Mouse (Mus musculus): ENCODE results near the gene Adgra3. TPM values are rescaled to one million over a fixed set of nuclear protein-coding genes. Genes with fewer than 3 reads are reported as not detected.

Gene Adgra3
- total and polyA plus RNA-seq, 3 experiments = 16.1 to 21.0 (median 16.2) TPM

GRCm38 (mm10) chr5:50015987-50016587 lies 42.7 kb downstream of the Adgra3 start:
- intact Hi-C loops (cut with DNase I) = no loop called here

GRCm38 (mm10) chr5:50015147-50015697 lies 43.6 kb downstream of the Adgra3 start:
- Histone ChIP-seq H3K27ac (no peak overlapping the region), H3K4me1 (ENCODE audit: control insufficient read depth, insufficient read depth, low read length) (no peaks in the 10 kb centered on the region), H3K27me3 (ENCODE audit: control insufficient read depth, insufficient read depth, low read length) (no peaks in the 10 kb centered on the region), H3K79me2 (replicated peaks; ENCODE audit: control insufficient read depth, insufficient read depth, low read length) (no peaks in the 10 kb centered on the region), H3K9ac (ENCODE audit: low read depth, low read length) (no peak overlapping the region), H3K36me3 (ENCODE audit: control insufficient read depth, insufficient read depth, low read length) (no peaks in the 10 kb centered on the region), H3K4me3 (no peak overlapping the region)
- no peak for DNase-seq
- 88% methylated on average over 5 of the region's 5 CpGs for WGBS
- no peak for TF ChIP-seq POLR2A (IDR thresholded peaks at IDR 0.05; ENCODE audit: insufficient read depth, low read depth, low read length)
- TF ChIP-seq EP300 (IDR thresholded peaks at IDR 0.05; ENCODE audit: insufficient read depth, low read depth, low read length) = no peak
- TF ChIP-seq CTCF (IDR thresholded peaks at IDR 0.05) = no peak
- intact Hi-C loops (cut with DNase I) = no loop called here

More at GRCm38 (mm10) chr5:50015987-50016587, 42.7 kb downstream of the Adgra3 start:
- Histone ChIP-seq H3K27me3 (ENCODE audit: control insufficient read depth, insufficient read depth, low read length) (no peaks in the 10 kb centered on the region), H3K36me3 (ENCODE audit: control insufficient read depth, insufficient read depth, low read length) (no peaks in the 10 kb centered on the region), H3K9ac (ENCODE audit: low read depth, low read length) (no peak overlapping the region), H3K27ac (no peak overlapping the region), H3K4me1 (ENCODE audit: control insufficient read depth, insufficient read depth, low read length) (no peaks in the 10 kb centered on the region), H3K4me3 (no peak overlapping the region), H3K79me2 (replicated peaks; ENCODE audit: control insufficient read depth, insufficient read depth, low read length) (no peaks in the 10 kb centered on the region)
- DNase-seq = no peak
- no peak for TF ChIP-seq EP300 (IDR thresholded peaks at IDR 0.05; ENCODE audit: insufficient read depth, low read depth, low read length)
- no peak for TF ChIP-seq POLR2A (IDR thresholded peaks at IDR 0.05; ENCODE audit: insufficient read depth, low read depth, low read length)
- no peak for TF ChIP-seq CTCF (IDR thresholded peaks at IDR 0.05)
- WGBS = 92% methylated on average over 5 of the region's 5 CpGs

GRCm38 (mm10) chr5:50014658-50015057 lies 44.1 kb downstream of the Adgra3 start:
- no peaks in the 10 kb centered on the region for H3K4me1 ChIP-seq (ENCODE audit: control insufficient read depth, insufficient read depth, low read length)
- H3K27ac ChIP-seq = no peak overlapping the region
- intact Hi-C loops (cut with DNase I) = no loop called here
- H3K27me3 ChIP-seq (ENCODE audit: control insufficient read depth, insufficient read depth, low read length) = no peaks in the 10 kb centered on the region
- no peaks in the 10 kb centered on the region for H3K36me3 ChIP-seq (ENCODE audit: control insufficient read depth, insufficient read depth, low read length)
- H3K4me3 ChIP-seq = no peak overlapping the region
- H3K9ac ChIP-seq (ENCODE audit: low read depth, low read length) = no peak overlapping the region
- TF ChIP-seq CTCF (IDR thresholded peaks at IDR 0.05) (no peak), EP300 (IDR thresholded peaks at IDR 0.05; ENCODE audit: insufficient read depth, low read depth, low read length) (no peak), POLR2A (IDR thresholded peaks at IDR 0.05; ENCODE audit: insufficient read depth, low read depth, low read length) (no peak)
- no peak for DNase-seq
- WGBS = 92% methylated on average over 7 of the region's 7 CpGs
- no peaks in the 10 kb centered on the region for H3K79me2 ChIP-seq (replicated peaks; ENCODE audit: control insufficient read depth, insufficient read depth, low read length)

- Histone ChIP-seq H3K27ac (no peak overlapping the region), H3K36me3 (ENCODE audit: control insufficient read depth, insufficient read depth, low read length) (no peaks in the 10 kb centered on the region), H3K79me2 (replicated peaks; ENCODE audit: control insufficient read depth, insufficient read depth, low read length) (no peaks in the 10 kb centered on the region), H3K4me3 (no peak overlapping the region), H3K27me3 (ENCODE audit: control insufficient read depth, insufficient read depth, low read length) (no peaks in the 10 kb centered on the region), H3K4me1 (ENCODE audit: control insufficient read depth, insufficient read depth, low read length) (no peaks in the 10 kb centered on the region), H3K9ac (ENCODE audit: low read depth, low read length) (no peak overlapping the region)
- intact Hi-C loops (cut with DNase I) = no loop called here
- no peak for DNase-seq
- TF ChIP-seq EP300 (IDR thresholded peaks at IDR 0.05; ENCODE audit: insufficient read depth, low read depth, low read length) = no peak
- TF ChIP-seq CTCF (IDR thresholded peaks at IDR 0.05) = no peak
- TF ChIP-seq POLR2A (IDR thresholded peaks at IDR 0.05; ENCODE audit: insufficient read depth, low read depth, low read length) = no peak
- 88% methylated on average over 4 of the region's 4 CpGs for WGBS
Measured at GRCm38 (mm10) chr5:50013965-50014364, 44.8 kb downstream of the Adgra3 start.

GRCm38 (mm10) chr5:50008841-50009240 lies 50.0 kb downstream of the Adgra3 start:
- Histone ChIP-seq H3K4me1 (ENCODE audit: control insufficient read depth, insufficient read depth, low read length) (peaks cover 6% of the 10 kb centered on the region; the same call in 1 of the 2 replicates), H3K27ac (no peak overlapping the region), H3K9ac (ENCODE audit: low read depth, low read length) (no peak overlapping the region), H3K79me2 (replicated peaks; ENCODE audit: control insufficient read depth, insufficient read depth, low read length) (no peaks in the 10 kb centered on the region), H3K27me3 (ENCODE audit: control insufficient read depth, insufficient read depth, low read length) (no peaks in the 10 kb centered on the region), H3K36me3 (ENCODE audit: control insufficient read depth, insufficient read depth, low read length) (peaks cover 3% of the 10 kb centered on the region), H3K4me3 (no peak overlapping the region)
- no peak for DNase-seq
- 76% methylated on average over 4 of the region's 4 CpGs for WGBS
- no peak for TF ChIP-seq POLR2A (IDR thresholded peaks at IDR 0.05; ENCODE audit: insufficient read depth, low read depth, low read length)
- no peak for TF ChIP-seq CTCF (IDR thresholded peaks at IDR 0.05)
- TF ChIP-seq EP300 (IDR thresholded peaks at IDR 0.05; ENCODE audit: insufficient read depth, low read depth, low read length) = no peak
- intact Hi-C loops (cut with DNase I) = no loop called here

- Histone ChIP-seq H3K27ac (no peak overlapping the region; the same call in 1 of the 2 replicates), H3K36me3 (ENCODE audit: control insufficient read depth, insufficient read depth, low read length) (peaks cover 3% of the 10 kb centered on the region), H3K4me3 (no peak overlapping the region), H3K79me2 (replicated peaks; ENCODE audit: control insufficient read depth, insufficient read depth, low read length) (no peaks in the 10 kb centered on the region), H3K9ac (ENCODE audit: low read depth, low read length) (no peak overlapping the region), H3K27me3 (ENCODE audit: control insufficient read depth, insufficient read depth, low read length) (no peaks in the 10 kb centered on the region), H3K4me1 (ENCODE audit: control insufficient read depth, insufficient read depth, low read length) (peaks cover 6% of the 10 kb centered on the region; the same call in 1 of the 2 replicates)
- DNase-seq = peak in 1 of 2 experiments; percentile 23
- WGBS = 59% methylated on average over 9 of the region's 9 CpGs
- intact Hi-C loops (cut with DNase I) = no loop called here
- TF ChIP-seq POLR2A (IDR thresholded peaks at IDR 0.05; ENCODE audit: insufficient read depth, low read depth, low read length) (no peak), EP300 (IDR thresholded peaks at IDR 0.05; ENCODE audit: insufficient read depth, low read depth, low read length) (no peak), CTCF (IDR thresholded peaks at IDR 0.05) (no peak)
Measured at GRCm38 (mm10) chr5:50006915-50007658, 51.7 kb downstream of the Adgra3 start.
